Mouse (Mus musculus): ENCODE data around the gene Tm4sf4. TPM values are rescaled to one million over a fixed set of nuclear protein-coding genes. Genes with fewer than 3 reads are reported as not detected.

Tm4sf4 gene
- total RNA-seq, 2 experiments from 2014 or later = not detected

GRCm38 (mm10) chr3:57470981-57471601 is 46.0 kb downstream of the Tm4sf4 start:
- ATAC-seq (replicated peaks; ENCODE audit: low FRiP score, poor library complexity, severe bottlenecking) = no peak

- no peak for ATAC-seq (replicated peaks; ENCODE audit: low FRiP score, poor library complexity, severe bottlenecking)
Measured at GRCm38 (mm10) chr3:57472407-57472806, 47.3 kb downstream of the Tm4sf4 start.

GRCm38 (mm10) chr3:57474421-57474820 is 49.3 kb downstream of the Tm4sf4 start:
- no peak for ATAC-seq (replicated peaks; ENCODE audit: low FRiP score, poor library complexity, severe bottlenecking)

GRCm38 (mm10) chr3:57480640-57481039 is 55.5 kb downstream of the Tm4sf4 start:
- ATAC-seq (replicated peaks; ENCODE audit: low FRiP score, poor library complexity, severe bottlenecking) = no peak

- ATAC-seq (replicated peaks; ENCODE audit: low FRiP score, poor library complexity, severe bottlenecking) = no peak
Measured at GRCm38 (mm10) chr3:57481981-57482380, 56.9 kb downstream of the Tm4sf4 start.

- no peak for ATAC-seq (replicated peaks; ENCODE audit: low FRiP score, poor library complexity, severe bottlenecking)
Measured at GRCm38 (mm10) chr3:57486068-57486467, 61.0 kb downstream of the Tm4sf4 start.

GRCm38 (mm10) chr3:57487455-57488153 is 62.5 kb downstream of the Tm4sf4 start:
- ATAC-seq (replicated peaks; ENCODE audit: low FRiP score, poor library complexity, severe bottlenecking) = no peak

Other genes with a start within 250 kb of the Tm4sf4 start
- gene Tm4sf1, start 123.3 kb upstream of the Tm4sf4 start, total RNA-seq (2015; ENCODE audit: low replicate concordance) = not detected in 2 replicates
- not detected in 2 replicates for gene Tm4sf1, start 123.3 kb upstream of the Tm4sf4 start, total RNA-seq (2017; ENCODE audit: low replicate concordance)
- not detected in 2 replicates for gene Wwtr1, start 150.6 kb downstream of the Tm4sf4 start, total RNA-seq (2015; ENCODE audit: low replicate concordance)
- gene Wwtr1, start 150.6 kb downstream of the Tm4sf4 start, total RNA-seq (2017; ENCODE audit: low replicate concordance) = 0.26 TPM in 1 of 2 replicates, not detected in the other
- gene Commd2, start 226.4 kb downstream of the Tm4sf4 start, total RNA-seq (2015; ENCODE audit: low replicate concordance) = 14.3 and 19.1 TPM in 2 replicates
- gene Commd2, start 226.4 kb downstream of the Tm4sf4 start, total RNA-seq (2017; ENCODE audit: low replicate concordance) = 0.45 and 0.77 TPM in 2 replicates